Mouse (Mus musculus): Measurements from ENCODE around the gene Gm20683. TPM values are rescaled to one million over a fixed set of nuclear protein-coding genes. Genes with fewer than 3 reads are reported as not detected.
A peak's percentile ranks its signal among the peaks of the same experiment; 100 is the strongest.

Gm20683 gene
- polyA plus RNA-seq, 1 experiment: 0.67 TPM

- Histone ChIP-seq H3K4me2 (ENCODE audit: low read depth) (no peak overlapping the region), H3ac (ENCODE audit: control insufficient read depth, insufficient read length) (no peak overlapping the region), H3K79me2 (ENCODE audit: control insufficient read depth, insufficient read depth) (no peaks in the 10 kb centered on the region), H3K27me3 (ENCODE audit: control insufficient read depth, insufficient read depth, insufficient read length) (no peaks in the 10 kb centered on the region), H3K4me3 (no peak overlapping the region), H3K36me3 (ENCODE audit: control insufficient read depth, insufficient read depth) (no peaks in the 10 kb centered on the region)
- no peak for TF ChIP-seq USF1 (IDR thresholded peaks at IDR 0.05; ENCODE audit: low read depth)
- TF ChIP-seq TCF12 (IDR thresholded peaks at IDR 0.05; ENCODE audit: insufficient read depth, poor library complexity, severe bottlenecking): no peak
- TF ChIP-seq MYOG (IDR thresholded peaks at IDR 0.05; ENCODE audit: control insufficient read depth in 1 of 3, insufficient read depth in 1 of 3, insufficient read length in 2 of 3, low read depth in 2 of 3): no peak
These were observed 27.9 kb upstream of the Gm20683 start for GRCm38 (mm10) chr17:25869498-25869897.

DNA sequence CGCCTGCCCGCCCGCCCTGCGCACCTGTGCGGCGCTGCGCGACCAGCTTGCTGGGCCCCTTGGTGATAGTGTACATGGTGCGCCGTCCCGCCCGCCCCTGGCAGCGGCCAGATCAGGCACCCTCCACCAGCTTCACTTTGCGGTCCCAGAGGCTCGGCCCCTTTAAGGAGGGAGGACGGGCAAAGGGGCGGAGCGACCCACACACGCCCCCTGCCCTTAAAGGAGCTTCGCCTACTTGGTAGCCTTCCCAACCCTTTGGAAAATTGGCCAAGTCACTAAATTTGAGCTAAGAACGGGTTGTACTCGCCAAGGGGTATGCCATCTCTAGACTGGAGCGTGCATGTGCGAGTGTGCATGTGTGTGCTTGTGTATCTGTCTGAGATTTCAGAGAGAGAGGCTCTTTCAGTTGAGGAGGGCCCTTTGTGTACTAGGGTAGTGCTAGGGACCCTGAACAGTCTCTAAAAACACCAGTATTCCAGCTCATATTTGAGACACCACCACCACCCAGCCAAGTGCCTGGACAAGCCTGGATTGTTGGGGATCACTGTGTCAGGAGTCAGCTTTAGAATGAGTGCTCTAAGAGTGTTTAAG, 27.1 kb upstream of the Gm20683 start, which contains the start of gene Mcrip2:
Mcrip2 (minus strand) TSS at position 164 of the 591 bp plus-strand sequence.
- TF ChIP-seq USF1 (IDR thresholded peaks at IDR 0.05; ENCODE audit: low read depth): no peak
- no peak for TF ChIP-seq TCF12 (IDR thresholded peaks at IDR 0.05; ENCODE audit: insufficient read depth, poor library complexity, severe bottlenecking)
- no peak for TF ChIP-seq CEBPB (IDR thresholded peaks at IDR 0.05; ENCODE audit: insufficient read depth, poor library complexity, severe bottlenecking)
- TF ChIP-seq E2F4 (IDR thresholded peaks at IDR 0.05; ENCODE audit: insufficient read depth): no peak
- TF ChIP-seq POLR2AphosphoS2 (IDR thresholded peaks at IDR 0.05; ENCODE audit: insufficient read length, low read depth): peak; percentile 63
- TF ChIP-seq POLR2A (IDR thresholded peaks at IDR 0.05; ENCODE audit: insufficient read length, low read depth): peak; percentile 69
- no peaks in the 10 kb centered on the region for H3K36me3 ChIP-seq (ENCODE audit: control insufficient read depth, insufficient read depth)
- peak within 1 kb of the TSS; percentile 25 for H3ac ChIP-seq (ENCODE audit: control insufficient read depth, insufficient read length)
- H3K27me3 ChIP-seq (ENCODE audit: control insufficient read depth, insufficient read depth, insufficient read length): no peaks in the 10 kb centered on the region
- H3K79me2 ChIP-seq (ENCODE audit: control insufficient read depth, insufficient read depth): no peaks in the 10 kb centered on the region
- peak within 1 kb of the TSS; percentile 99 for H3K4me2 ChIP-seq (ENCODE audit: low read depth)
- H3K4me3 ChIP-seq: peak within 1 kb of the TSS; percentile 34

- H3ac ChIP-seq (ENCODE audit: control insufficient read depth, insufficient read length): peak overlapping the region; percentile 25
- H3K4me2 ChIP-seq (ENCODE audit: low read depth): peak overlapping the region; percentile 99
- H3K27me3 ChIP-seq (ENCODE audit: control insufficient read depth, insufficient read depth, insufficient read length): no peaks in the 10 kb centered on the region
- no peaks in the 10 kb centered on the region for H3K79me2 ChIP-seq (ENCODE audit: control insufficient read depth, insufficient read depth)
- TF ChIP-seq MYOD1 (IDR thresholded peaks at IDR 0.05; ENCODE audit: control insufficient read depth in 1 of 3, insufficient read length in 2 of 3, low read depth in 2 of 3) (peak in 1 of 3 experiments; percentile 52), TCF12 (IDR thresholded peaks at IDR 0.05; ENCODE audit: insufficient read depth, poor library complexity, severe bottlenecking) (no peak), MYOG (IDR thresholded peaks at IDR 0.05; ENCODE audit: control insufficient read depth in 1 of 3, insufficient read depth in 1 of 3, insufficient read length in 2 of 3, low read depth in 2 of 3) (peak in 2 of 3 experiments; percentile 34 to 67)
- H3K4me3 ChIP-seq: peak overlapping the region; percentile 34
- H3K36me3 ChIP-seq (ENCODE audit: control insufficient read depth, insufficient read depth): no peaks in the 10 kb centered on the region
These were observed 26.5 kb upstream of the Gm20683 start for GRCm38 (mm10) chr17:25867836-25868600.

DNA sequence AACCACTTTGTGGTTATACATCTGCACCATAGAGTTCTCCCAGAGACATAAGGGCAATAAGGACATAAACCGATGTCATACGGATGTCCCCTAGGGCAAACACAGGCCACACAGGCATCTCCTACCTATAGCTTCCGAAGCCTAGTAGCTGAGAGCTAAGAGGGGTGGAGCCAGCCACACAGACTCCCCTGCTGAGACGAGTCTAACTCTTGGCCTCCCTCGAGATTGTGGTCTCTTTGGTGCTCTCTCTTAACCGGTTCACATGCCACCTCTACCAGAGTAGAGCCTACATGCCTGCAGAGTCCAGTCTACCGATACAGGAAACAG, 25.9 kb upstream of the Gm20683 start:
- H3K4me2 ChIP-seq (ENCODE audit: low read depth): peak overlapping the region; percentile 99
- TF ChIP-seq SRF (IDR thresholded peaks at IDR 0.05; ENCODE audit: control insufficient read depth, insufficient read length, low read depth): no peak
- no peak for TF ChIP-seq POLR2A (IDR thresholded peaks at IDR 0.05; ENCODE audit: insufficient read length, low read depth)
- TF ChIP-seq POLR2AphosphoS2 (IDR thresholded peaks at IDR 0.05; ENCODE audit: insufficient read length, low read depth): no peak
- TF ChIP-seq CEBPB (IDR thresholded peaks at IDR 0.05; ENCODE audit: insufficient read depth, poor library complexity, severe bottlenecking): no peak
- TF ChIP-seq USF1 (IDR thresholded peaks at IDR 0.05; ENCODE audit: low read depth): no peak
- no peak for TF ChIP-seq REST (IDR thresholded peaks at IDR 0.05; ENCODE audit: insufficient read depth, insufficient read length)
- no peak for TF ChIP-seq MYOD1 (IDR thresholded peaks at IDR 0.05; ENCODE audit: control insufficient read depth in 1 of 3, insufficient read length in 2 of 3, low read depth in 2 of 3)
- TF ChIP-seq TCF12 (IDR thresholded peaks at IDR 0.05; ENCODE audit: insufficient read depth, poor library complexity, severe bottlenecking): no peak
- TF ChIP-seq TCF3 (IDR thresholded peaks at IDR 0.05; ENCODE audit: insufficient read length, low read depth): no peak
- TF ChIP-seq MYOG (IDR thresholded peaks at IDR 0.05; ENCODE audit: control insufficient read depth in 1 of 3, insufficient read depth in 1 of 3, insufficient read length in 2 of 3, low read depth in 2 of 3): no peak
- no peaks in the 10 kb centered on the region for H3K27me3 ChIP-seq (ENCODE audit: control insufficient read depth, insufficient read depth, insufficient read length)
- no peaks in the 10 kb centered on the region for H3K79me2 ChIP-seq (ENCODE audit: control insufficient read depth, insufficient read depth)
- no peak overlapping the region for H3ac ChIP-seq (ENCODE audit: control insufficient read depth, insufficient read length)
- H3K4me3 ChIP-seq: peak overlapping the region; percentile 34
- H3K36me3 ChIP-seq (ENCODE audit: control insufficient read depth, insufficient read depth): no peaks in the 10 kb centered on the region

DNA sequence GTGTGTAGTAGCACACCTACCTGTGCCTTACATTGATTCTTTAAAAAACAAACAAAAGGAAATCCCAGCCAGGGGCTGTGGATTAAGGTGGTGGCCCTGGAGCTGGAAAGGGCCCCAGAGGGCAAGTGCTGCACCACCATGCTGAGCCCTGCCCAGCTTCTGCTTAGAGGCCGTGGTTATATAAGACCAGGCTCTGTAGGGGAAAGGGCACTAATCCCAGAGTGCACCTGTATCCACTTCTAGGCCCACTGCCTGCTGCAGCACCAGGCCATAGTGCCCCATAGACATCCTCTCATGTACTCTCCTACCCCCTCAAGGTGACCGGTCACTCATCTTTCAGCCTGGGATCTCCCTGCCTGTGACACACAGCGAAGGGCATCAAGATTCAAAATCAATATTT, 24.6 kb upstream of the Gm20683 start:
- TF ChIP-seq MYOG (IDR thresholded peaks at IDR 0.05; ENCODE audit: control insufficient read depth in 1 of 3, insufficient read depth in 1 of 3, insufficient read length in 2 of 3, low read depth in 2 of 3) (no peak), SRF (IDR thresholded peaks at IDR 0.05; ENCODE audit: control insufficient read depth, insufficient read length, low read depth) (no peak), MAX (IDR thresholded peaks at IDR 0.05; ENCODE audit: low read depth) (no peak), TCF12 (IDR thresholded peaks at IDR 0.05; ENCODE audit: insufficient read depth, poor library complexity, severe bottlenecking) (no peak)
- Histone ChIP-seq H3K36me3 (ENCODE audit: control insufficient read depth, insufficient read depth) (no peaks in the 10 kb centered on the region), H3K4me3 (no peak overlapping the region), H3ac (ENCODE audit: control insufficient read depth, insufficient read length) (no peak overlapping the region), H3K27me3 (ENCODE audit: control insufficient read depth, insufficient read depth, insufficient read length) (no peaks in the 10 kb centered on the region), H3K4me2 (ENCODE audit: low read depth) (no peak overlapping the region), H3K79me2 (ENCODE audit: control insufficient read depth, insufficient read depth) (no peaks in the 10 kb centered on the region)
